Mouse (Mus musculus): ENCODE measurements around the gene Exoc6b.

The Exoc6b gene

GRCm38 (mm10) chr6:84726876-84727275 lies 342.4 kb downstream of the Exoc6b start:
- no peak for DNase-seq (ENCODE audit: low spot score)

GRCm38 (mm10) chr6:84713171-84713570 lies 356.1 kb downstream of the Exoc6b start:
- DNase-seq (ENCODE audit: low spot score): no peak

DNA sequence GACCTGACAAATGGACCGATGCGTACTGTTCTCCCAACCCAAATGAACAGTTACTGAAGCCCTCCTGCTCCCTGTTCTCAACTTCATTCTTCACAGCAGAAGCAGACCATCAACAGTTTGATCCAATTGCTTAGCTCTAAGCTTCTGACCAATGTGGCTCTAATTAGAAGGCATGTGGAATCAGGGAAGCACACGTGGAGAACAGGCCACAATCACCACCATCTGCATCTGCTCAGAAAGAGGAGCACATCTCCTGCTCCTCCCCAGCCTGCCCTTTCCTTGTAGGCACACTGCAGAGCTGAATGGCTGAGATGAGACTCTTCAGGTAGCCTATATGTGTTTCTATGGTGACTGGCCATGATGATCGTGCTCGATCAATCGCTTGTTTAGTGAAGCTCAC lies 358.5 kb downstream of the Exoc6b start:
- DNase-seq (ENCODE audit: low spot score): no peak

DNA sequence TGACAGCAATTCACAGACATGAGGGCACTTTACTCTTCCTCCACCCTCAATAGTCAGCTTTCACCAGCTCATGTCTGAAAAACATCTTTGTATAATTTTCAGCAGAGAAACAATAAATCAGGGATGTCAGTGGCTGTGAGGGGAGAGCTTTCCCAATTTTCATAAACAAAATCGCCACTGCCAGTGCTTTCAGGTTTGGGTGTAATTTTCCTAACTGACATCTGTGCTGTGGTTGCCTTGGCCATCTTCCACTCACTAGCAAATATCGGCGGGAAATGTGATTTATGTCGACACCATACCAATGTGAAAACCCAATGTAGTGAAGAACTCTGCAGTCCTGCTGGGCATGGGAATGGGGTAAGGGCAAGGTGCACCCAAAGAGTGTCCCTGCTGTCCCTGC lies 360.7 kb downstream of the Exoc6b start:
- DNase-seq (ENCODE audit: low spot score): no peak

GRCm38 (mm10) chr6:84699579-84699978 lies 369.7 kb downstream of the Exoc6b start:
- DNase-seq (ENCODE audit: low spot score): no peak

DNA sequence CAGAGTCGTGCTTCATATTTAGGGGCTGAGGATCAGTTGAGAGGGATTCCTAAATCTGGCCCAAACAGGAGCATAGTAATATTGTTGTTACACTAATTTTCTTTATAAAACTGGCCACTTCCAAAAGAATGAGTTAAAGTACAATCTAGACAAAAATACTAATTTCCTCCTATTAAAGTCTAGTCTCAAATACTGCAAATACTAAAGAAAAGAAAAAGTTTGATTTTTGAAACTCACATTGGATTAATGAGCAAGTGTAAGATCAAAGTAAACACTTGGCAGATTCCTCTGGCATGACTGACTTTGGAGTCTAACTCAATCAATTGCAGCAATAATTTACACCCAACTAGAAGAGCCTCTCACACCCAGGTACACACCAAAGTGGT lies 371.0 kb downstream of the Exoc6b start:
- no peak for DNase-seq (ENCODE audit: low spot score)

DNA sequence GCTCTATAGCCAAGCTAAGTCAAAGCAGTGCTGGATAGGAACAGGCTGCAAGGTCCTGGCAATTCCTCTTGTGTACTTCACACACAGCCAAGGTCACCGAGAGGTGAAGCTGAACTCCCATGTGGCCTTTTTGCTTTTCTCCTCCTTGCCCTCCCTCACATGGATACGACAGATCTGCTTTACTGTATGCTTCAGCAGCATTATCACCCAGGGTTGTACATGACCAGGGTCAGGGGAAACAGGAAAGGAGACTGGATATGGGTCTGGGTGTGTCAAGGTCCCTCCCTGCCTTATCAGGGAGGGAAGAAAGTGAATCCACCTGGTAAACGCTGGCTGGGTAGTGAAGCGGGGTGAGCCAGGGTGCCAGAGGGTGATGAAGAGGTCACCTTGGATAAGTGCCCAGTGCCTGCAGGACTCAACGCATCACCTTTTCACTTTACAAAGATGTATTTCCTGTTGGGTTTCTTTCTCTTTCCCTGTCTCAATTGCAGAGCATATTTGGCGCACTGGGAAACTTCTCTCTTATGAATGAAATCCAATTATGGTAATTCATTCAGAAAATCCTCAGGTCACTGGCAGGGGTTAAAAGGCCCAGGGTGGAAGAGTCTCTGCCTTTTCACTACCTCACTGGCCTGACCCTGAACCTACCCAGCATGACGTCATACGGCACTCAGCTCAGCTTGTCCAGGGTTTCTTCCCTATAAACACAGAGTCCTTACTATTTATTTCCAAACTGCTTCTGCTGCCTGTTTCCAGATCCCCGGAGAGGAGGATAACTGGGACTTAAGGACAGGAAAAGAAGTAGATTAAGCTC lies 371.6 kb downstream of the Exoc6b start:
- no peak for DNase-seq (ENCODE audit: low spot score)

DNA sequence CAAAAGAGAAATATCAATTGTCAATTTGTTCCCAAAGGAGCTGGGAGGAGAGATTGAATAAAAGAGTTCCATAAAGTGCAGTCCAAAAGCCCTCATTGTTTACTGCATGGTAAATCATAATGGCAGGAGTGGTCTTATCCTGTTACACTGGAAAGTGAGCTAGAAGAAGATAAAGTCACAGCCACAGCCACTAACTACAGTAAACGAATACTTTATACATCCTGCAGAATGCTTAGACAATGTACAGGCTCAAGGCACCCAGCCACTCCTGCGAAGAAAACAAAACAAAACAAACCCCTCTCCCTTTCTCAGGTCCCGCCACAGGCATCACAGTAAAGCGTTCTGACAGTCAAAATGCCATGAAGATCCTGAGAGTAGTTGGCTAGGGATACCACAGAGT lies 375.5 kb downstream of the Exoc6b start:
- no peak for DNase-seq (ENCODE audit: low spot score)

GRCm38 (mm10) chr6:84693204-84693603 lies 376.1 kb downstream of the Exoc6b start:
- DNase-seq (ENCODE audit: low spot score): no peak

GRCm38 (mm10) chr6:84691907-84692306 lies 377.4 kb downstream of the Exoc6b start:
- DNase-seq (ENCODE audit: low spot score): no peak

GRCm38 (mm10) chr6:84677770-84678169 lies 391.5 kb downstream of the Exoc6b start:
- no peak for DNase-seq (ENCODE audit: low spot score)

- no peak for DNase-seq (ENCODE audit: low spot score)
These were observed 394.4 kb downstream of the Exoc6b start for GRCm38 (mm10) chr6:84674936-84675335.

DNA sequence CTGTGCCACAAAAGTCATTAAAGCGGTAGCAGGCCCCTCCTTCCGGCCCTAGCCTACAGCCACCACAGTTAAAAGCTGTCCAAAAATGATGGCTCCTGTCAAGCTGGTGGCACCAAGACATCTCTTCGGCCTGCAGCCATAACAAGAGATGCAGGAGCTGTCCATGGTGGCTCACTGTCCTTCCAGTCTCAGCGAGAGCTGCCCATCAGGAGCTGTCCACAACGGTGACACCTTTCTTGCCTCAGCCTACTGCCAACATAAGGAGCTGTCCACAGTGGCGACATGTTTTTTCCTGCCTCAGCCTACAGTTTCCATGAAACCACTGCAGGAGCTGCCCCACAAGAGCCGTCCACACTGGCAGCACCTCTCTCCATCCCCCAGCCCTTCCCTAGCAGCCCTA lies 395.2 kb downstream of the Exoc6b start:
- DNase-seq (ENCODE audit: low spot score): no peak

DNA sequence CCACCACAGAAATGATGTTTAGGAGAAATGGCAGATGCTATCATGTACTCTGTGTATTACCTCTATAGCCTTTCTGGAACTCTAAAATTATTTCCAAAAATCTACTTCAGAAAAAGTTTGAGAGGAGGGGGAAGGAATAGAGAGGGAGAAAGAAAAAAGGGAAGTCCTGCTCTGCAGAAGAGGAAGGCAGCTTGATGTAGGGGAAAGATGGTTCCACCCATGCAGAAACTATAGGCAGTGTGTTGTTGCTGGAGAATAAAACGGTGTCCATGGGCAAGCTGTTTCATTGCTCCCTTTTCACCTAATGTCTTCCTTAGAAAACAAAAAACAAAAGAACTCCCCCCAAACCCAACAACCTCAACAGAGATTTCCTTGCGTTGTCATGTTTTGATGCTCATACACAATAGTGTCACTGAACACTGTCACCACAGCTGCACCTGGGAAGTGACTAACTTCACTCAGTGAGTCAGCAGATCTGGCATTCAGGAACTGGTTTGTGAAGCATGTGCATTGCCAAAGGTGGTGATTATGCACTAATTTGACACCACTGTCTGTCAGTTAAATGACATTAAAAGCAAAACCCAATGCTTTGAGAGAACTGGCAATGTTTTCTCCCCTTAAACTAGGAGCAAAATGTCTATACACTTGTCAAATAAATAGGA lies 407.7 kb downstream of the Exoc6b start:
- DNase-seq (ENCODE audit: low spot score): no peak

DNA sequence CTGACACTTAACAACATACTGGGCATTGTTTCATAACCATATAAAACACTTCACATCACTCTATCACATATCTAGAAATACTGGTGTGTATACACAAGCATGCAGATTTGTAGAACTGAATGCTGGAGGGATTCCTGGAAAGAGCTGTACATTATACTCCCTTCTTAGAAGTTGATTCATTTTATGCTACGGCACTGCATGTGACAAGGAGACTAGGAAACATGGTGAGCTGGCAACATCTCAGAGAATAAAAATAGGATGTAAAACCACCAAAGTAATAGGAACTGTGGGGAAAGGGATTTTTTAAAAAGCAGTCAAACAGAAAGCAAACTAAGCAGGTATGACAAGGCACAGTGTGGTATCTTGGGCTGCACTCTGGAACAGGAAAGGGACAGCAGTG lies 408.3 kb downstream of the Exoc6b start:
- no peak for DNase-seq (ENCODE audit: low spot score)

DNA sequence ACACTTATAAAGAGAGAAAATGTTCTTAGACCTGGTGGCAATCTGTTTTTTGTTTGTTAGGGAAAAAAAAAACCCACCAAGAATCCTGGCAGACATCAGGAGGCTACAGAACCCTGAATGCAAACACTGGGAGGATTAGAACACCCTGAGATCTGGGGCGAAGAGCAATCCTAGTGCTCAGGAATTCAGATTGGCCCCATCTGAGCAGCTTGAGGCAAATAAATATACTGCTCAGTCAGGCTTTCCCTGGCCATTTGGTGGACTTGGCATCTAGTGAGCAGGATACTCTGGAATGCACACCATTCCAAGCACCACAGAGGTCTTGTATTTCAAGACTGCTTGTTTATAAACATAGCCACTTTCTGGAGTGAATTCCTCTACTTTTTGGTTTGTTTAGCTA lies 412.2 kb downstream of the Exoc6b start:
- no peak for DNase-seq (ENCODE audit: low spot score)

DNA sequence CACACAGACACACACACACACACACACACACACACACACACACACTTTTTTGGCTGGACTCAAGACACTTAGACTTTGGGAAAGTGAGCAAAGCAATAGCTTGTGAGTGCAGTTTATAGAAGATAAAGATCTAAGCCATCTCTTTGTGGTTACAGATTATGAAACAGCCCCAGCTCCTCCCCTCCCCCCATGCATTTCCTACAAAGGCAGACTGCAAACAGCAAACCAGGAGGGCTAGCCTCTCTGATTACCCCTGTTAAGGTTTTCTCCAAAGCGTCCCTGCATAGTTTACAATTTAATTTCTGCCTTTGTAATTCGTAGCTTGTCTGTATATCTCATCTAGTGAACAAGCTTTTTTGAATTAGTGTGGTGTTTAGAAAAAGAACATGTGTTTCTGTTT lies 412.6 kb downstream of the Exoc6b start:
- DNase-seq (ENCODE audit: low spot score): no peak

DNA sequence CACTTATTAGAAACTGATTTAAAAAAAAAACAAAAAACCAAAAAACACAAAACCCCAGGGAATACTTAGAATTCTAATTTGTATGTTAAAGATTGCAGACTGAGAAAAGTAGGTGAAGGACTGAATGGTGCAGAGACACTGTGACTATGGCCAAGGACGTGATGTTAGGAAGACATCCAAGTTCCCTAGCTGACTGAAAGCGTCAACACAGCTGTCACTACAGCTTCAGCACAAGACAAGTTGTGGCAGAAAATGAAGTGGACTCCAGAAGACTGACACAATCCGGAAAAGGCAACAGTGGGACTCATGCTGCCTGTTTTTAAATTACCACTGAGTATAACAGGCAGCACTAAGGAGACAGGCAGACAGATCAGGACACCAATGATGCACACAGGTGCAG lies 417.4 kb downstream of the Exoc6b start:
- no peak for DNase-seq (ENCODE audit: low spot score)

DNA sequence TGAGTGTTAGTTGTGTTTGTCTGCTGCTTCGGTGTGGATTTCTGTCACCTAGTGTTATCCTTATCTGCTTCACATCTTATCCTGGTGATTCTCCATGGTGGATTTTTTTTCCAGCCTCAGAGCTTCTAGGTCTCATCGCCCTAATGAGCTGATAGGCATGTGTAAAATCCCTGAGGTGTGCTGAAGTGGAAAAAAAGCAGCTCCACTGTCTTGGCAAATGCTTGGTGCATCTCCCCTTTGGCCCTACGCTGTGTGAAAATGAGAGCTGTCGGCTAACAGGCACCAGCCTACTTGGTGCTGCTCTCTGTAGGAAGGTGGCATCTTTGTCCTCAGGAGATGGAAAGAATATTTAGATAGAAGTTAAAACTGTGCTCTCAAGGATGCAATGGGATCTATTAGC lies 422.1 kb downstream of the Exoc6b start:
- DNase-seq (ENCODE audit: low spot score): no peak

DNA sequence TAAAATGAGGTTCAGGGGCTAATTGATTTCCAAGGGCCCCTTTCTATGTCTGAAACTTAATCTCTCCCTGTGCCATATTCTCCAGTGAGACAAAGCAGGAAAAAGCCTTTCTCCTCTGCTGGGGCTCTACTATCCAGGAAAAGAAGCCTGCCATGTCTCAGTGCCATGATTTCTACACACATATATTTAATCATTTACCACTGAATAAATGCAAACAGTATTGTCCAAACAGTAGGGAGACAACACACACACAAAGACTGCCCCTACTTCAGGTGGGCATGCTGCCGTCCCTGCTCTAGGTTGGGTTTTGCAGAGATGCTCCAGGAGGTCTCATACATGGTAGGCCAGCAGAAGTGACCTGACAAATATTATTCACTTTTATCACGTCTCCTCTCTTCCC lies 422.6 kb downstream of the Exoc6b start:
- DNase-seq (ENCODE audit: low spot score): no peak

DNA sequence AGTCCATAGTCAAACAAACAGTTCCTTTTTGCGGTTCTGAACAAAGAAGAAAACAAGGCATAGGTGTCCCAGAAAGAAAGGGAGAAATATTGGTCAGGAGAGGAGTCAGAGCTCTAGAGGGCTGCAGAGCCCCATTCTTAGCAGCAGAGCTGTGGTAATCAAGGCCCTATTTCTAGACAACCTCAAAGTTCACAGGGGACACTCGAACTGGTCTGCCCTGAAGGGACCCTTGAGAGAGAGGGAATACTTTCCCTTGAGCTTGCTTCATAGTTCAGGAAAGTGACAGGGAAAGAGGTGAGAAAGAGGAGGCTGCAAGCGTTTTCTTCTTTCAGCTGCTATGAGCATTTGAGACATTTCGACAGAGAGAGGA lies 428.3 kb downstream of the Exoc6b start:
- no peak for DNase-seq (ENCODE audit: low spot score)

DNA sequence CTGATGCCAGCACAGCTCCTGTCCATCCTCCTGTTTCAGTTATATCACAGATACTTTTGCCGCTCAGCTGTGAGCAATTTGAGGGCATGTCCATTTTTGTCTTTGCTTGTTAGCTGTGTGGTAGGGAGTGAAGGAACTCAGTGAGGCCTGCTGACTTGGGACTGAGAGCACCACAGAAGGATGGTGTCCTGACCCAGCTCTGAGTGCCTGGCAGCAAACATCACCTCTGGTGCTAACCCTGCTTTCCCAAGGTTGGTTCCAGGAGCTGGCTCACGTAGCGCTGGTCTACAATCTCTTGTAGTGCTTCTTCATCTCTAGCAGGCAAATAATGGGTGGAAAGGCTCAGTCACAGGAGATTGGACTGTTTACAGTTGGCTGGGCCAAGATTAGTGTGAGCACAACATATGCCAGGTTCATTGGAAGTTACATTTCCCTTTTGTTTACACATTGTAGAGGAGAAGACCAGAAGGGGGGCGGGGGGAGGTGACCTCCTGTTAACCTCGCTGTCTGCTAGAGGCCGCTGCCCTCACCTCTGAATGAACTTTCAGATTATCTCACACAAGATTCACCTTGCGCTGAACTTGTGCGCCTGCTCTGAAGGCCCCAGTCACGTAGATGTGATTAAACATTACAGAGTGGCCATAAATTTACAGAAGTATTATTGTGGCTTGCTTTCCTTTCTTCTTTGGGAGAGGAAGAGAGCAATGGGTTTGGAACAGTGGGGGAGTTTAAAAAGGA lies 428.8 kb downstream of the Exoc6b start:
- DNase-seq (ENCODE audit: low spot score): no peak

GRCm38 (mm10) chr6:84638206-84638605 lies 431.1 kb downstream of the Exoc6b start:
- no peak for DNase-seq (ENCODE audit: low spot score)
